Mouse (Mus musculus) limb, embryonic 12.5 days (tissue): ENCODE results near the gene Magi2. TPM values are rescaled to one million over a fixed set of nuclear protein-coding genes. Genes with fewer than 3 reads are reported as not detected.

Experiments used
- ATAC-seq: fragments of 200-750 bp; cut with Nextera tagmentation; 2 replicates; pipeline ENCODE4 v1.8.0; 2017; ENCODE audit warnings: low read depth, moderate TSS enrichment; ENCODE audit not compliant: insufficient number of reproducible peaks, insufficient read depth, low FRiP score, low TSS enrichment
- H3K27ac ChIP-seq: fragments of 300-500 bp; sonication (generic); 2 replicates; pipeline ENCODE4 v1.5.1; 2016; ENCODE audit warnings: mild to moderate bottlenecking, moderate library complexity
- H3K27me3 ChIP-seq: fragments of 300-500 bp; sonication (generic); 2 replicates; pipeline ENCODE4 v1.6.1; 2016; ENCODE audit warnings: mild to moderate bottlenecking, moderate library complexity
- H3K36me3 ChIP-seq: fragments of 300-500 bp; sonication (generic); 2 replicates; pipeline ENCODE4 v1.6.1; 2016; ENCODE audit warnings: mild to moderate bottlenecking, moderate library complexity
- H3K4me1 ChIP-seq: fragments of 300-500 bp; sonication (generic); replicated peaks from 2 replicates; pipeline ENCODE4 v1.6.1; 2016
- H3K4me2 ChIP-seq: fragments of 300-500 bp; sonication (generic); 2 replicates; pipeline ENCODE4 v1.6.1; 2016; ENCODE audit warnings: mild to moderate bottlenecking, moderate library complexity
- H3K4me3 ChIP-seq: fragments of 300-500 bp; sonication (generic); replicated peaks from 2 replicates; pipeline ENCODE4 v1.5.1; 2016; ENCODE audit warnings: mild to moderate bottlenecking
- H3K9ac ChIP-seq: fragments of 300-500 bp; sonication (generic); replicated peaks from 2 replicates; pipeline ENCODE4 v1.6.1; 2016; ENCODE audit warnings: mild to moderate bottlenecking, moderate library complexity
- H3K9me3 ChIP-seq: fragments of 300-500 bp; sonication (generic); 2 replicates; pipeline ENCODE4 v1.6.1; 2016; ENCODE audit warnings: mild to moderate bottlenecking, moderate library complexity
- WGBS: fragments of 180-500 bp; shearing (Covaris S2); methylation state at CpG from one replicate; pipeline ENCODE4 v1.1.7; 2016; 5-methylcytosine and 5-hydroxymethylcytosine counted together
- polyA plus RNA-seq: library from polyadenylated mRNA; unstranded; fragments of >200 nt; fragmentation: Nextera tagmentation; extraction: Ambion mirVana; gene quantifications from 2 replicates; pipeline ENCODE4 v1.2.1, GENCODE M21; 2016

Gene Magi2
- polyA plus RNA-seq, 1 experiment from 2014 or later: 7.0 TPM

DNA sequence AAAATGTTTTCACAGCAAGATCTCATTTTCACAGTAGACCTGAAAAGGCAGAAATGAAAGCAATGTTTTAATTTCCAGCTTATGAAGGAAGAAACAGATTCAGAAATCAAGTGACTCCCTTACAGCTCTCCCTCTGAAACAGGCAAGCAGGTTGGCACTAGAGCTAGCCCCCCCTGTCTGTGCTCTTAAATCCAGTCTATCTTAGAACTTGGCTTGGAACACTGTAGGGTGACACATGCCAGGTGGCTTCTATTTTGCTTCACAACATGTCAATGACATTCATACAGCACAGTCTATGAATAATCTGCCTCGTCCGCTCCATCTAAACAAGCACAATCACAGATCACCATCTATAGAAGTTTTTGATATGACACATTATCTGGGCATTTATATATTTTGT lies 1235.5 kb downstream of the Magi2 start:
- no peak for ATAC-seq
- no peaks in the 10 kb centered on the region for H3K27me3 ChIP-seq
- no peak overlapping the region for H3K27ac ChIP-seq
- H3K9ac ChIP-seq: no peak overlapping the region
- no peaks in the 10 kb centered on the region for H3K36me3 ChIP-seq
- no peaks in the 10 kb centered on the region for H3K4me1 ChIP-seq
- no peak overlapping the region for H3K4me3 ChIP-seq
- 90% methylated on average over 2 of the region's 2 CpGs for WGBS
- no peak overlapping the region for H3K4me2 ChIP-seq
- no peaks in the 10 kb centered on the region for H3K9me3 ChIP-seq

DNA sequence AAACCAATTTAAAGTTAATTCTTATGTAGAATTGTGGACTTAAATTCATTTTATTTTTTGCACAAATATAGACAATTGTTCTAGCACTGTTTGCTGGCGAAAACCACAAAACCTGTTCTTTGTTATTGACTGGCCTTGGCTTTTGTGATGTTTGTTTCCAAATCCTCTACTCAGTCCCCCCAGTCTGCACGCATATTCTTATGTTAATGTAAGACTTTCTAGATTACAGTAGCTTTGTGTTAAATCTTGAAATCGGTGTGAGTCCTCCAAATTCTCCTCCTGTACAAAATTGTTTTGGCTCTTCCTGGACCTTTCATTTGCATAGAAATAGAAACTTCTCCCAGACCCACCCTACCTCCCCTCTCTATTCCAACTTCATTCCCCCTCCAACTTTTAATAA lies 1242.9 kb downstream of the Magi2 start:
- H3K9ac ChIP-seq: no peak overlapping the region
- H3K27me3 ChIP-seq: no peaks in the 10 kb centered on the region
- no peaks in the 10 kb centered on the region for H3K36me3 ChIP-seq
- no peak for ATAC-seq
- H3K27ac ChIP-seq: no peak overlapping the region
- H3K9me3 ChIP-seq: 0 out of 2 replicates have a peak, but pooled peaks cover 5% of the 10 kb centered on the region
- no peak overlapping the region for H3K4me2 ChIP-seq
- no peaks in the 10 kb centered on the region for H3K4me1 ChIP-seq
- H3K4me3 ChIP-seq: no peak overlapping the region
- WGBS: 88% methylated on average over 3 of the region's 3 CpGs

- Histone ChIP-seq H3K27ac (no peak overlapping the region), H3K4me3 (no peak overlapping the region)
- ATAC-seq: no peak
Observed at GRCm38 (mm10) chr5:20470466-20470865, 1243.6 kb downstream of the Magi2 start.

DNA sequence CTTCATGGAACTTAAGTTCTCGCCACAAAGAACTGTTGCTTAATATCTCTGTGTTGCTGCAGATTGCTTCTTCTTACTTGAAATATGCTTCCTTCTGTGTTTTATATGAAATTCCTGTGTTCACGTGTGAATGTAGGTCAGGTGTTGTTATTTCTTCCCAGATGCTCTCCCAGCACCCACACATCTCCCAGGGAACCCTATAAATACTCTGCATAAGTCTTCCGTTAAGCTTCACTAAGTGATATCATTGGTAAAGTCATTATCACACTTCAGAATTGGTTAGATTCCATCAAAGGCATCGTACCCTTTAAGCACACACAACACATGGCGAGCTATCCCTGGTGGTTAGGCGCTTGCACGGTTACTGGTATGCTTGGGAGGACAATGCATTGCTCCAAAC lies 1257.7 kb downstream of the Magi2 start:
- no peaks in the 10 kb centered on the region for H3K4me1 ChIP-seq
- no peak overlapping the region for H3K9ac ChIP-seq
- ATAC-seq: no peak
- 84% methylated on average over 7 of the region's 7 CpGs for WGBS
- H3K9me3 ChIP-seq: no peaks in the 10 kb centered on the region
- H3K36me3 ChIP-seq: no peaks in the 10 kb centered on the region
- H3K27ac ChIP-seq: no peak overlapping the region
- no peak overlapping the region for H3K4me2 ChIP-seq
- H3K27me3 ChIP-seq: no peaks in the 10 kb centered on the region
- no peak overlapping the region for H3K4me3 ChIP-seq

More at GRCm38 (mm10) chr5:20470466-20470865, 1243.6 kb downstream of the Magi2 start:
- H3K9me3 ChIP-seq: 0 out of 2 replicates have a peak, but pooled peaks cover 5% of the 10 kb centered on the region
- no peaks in the 10 kb centered on the region for H3K4me1 ChIP-seq
- no peak overlapping the region for H3K9ac ChIP-seq
- no peak overlapping the region for H3K4me2 ChIP-seq
- no peaks in the 10 kb centered on the region for H3K27me3 ChIP-seq
- H3K36me3 ChIP-seq: no peaks in the 10 kb centered on the region

DNA sequence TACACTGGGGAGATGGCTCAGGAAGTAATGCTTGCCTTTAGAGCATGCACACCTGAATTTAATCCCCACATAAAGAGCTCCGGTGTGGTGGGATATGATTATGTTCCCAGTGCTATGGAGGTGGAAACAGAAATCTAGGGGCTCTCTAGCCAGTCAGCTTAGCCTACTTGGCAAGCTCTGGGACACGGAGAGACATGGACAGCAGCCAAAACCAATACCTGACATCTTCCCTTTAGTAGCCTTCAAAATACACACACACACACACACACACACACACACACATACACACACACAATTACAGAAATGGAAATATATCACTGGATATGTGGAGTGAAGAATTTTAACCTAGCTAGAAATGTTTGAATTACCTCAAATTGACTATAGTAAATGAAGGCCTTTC lies 1265.1 kb downstream of the Magi2 start:
- ATAC-seq: no peak
- Histone ChIP-seq H3K9me3 (no peaks in the 10 kb centered on the region), H3K4me2 (no peak overlapping the region), H3K4me3 (no peak overlapping the region), H3K27me3 (no peaks in the 10 kb centered on the region; the same call in 1 of the 2 replicates), H3K4me1 (peaks cover 7% of the 10 kb centered on the region), H3K27ac (no peak overlapping the region), H3K36me3 (no peaks in the 10 kb centered on the region), H3K9ac (no peak overlapping the region)
- WGBS: 73% methylated on average over 2 of the region's 2 CpGs

GRCm38 (mm10) chr5:20492679-20493078 lies 1265.8 kb downstream of the Magi2 start:
- 86% methylated on average over 7 of the region's 7 CpGs for whole genome bisulfite sequencing
- no peak overlapping the region for H3K27ac ChIP-seq

GRCm38 (mm10) chr5:20494010-20494409 lies 1267.2 kb downstream of the Magi2 start:
- no peak overlapping the region for H3K4me3 ChIP-seq
- H3K27me3 ChIP-seq: no peaks in the 10 kb centered on the region; the same call in 1 of the 2 replicates
- WGBS: 55% methylated on average over 6 of the region's 6 CpGs
- H3K4me1 ChIP-seq: peaks cover 17% of the 10 kb centered on the region
- H3K27ac ChIP-seq: no peak overlapping the region
- ATAC-seq: no peak
- no peaks in the 10 kb centered on the region for H3K36me3 ChIP-seq
- no peaks in the 10 kb centered on the region for H3K9me3 ChIP-seq
- H3K4me2 ChIP-seq: no peak overlapping the region
- H3K9ac ChIP-seq: no peak overlapping the region

More at GRCm38 (mm10) chr5:20492679-20493078, 1265.8 kb downstream of the Magi2 start:
- Histone ChIP-seq H3K36me3 (no peaks in the 10 kb centered on the region), H3K4me1 (peaks cover 12% of the 10 kb centered on the region), H3K27me3 (no peaks in the 10 kb centered on the region; the same call in 1 of the 2 replicates), H3K9ac (no peak overlapping the region), H3K4me2 (no peak overlapping the region), H3K4me3 (no peak overlapping the region), H3K9me3 (no peaks in the 10 kb centered on the region)
- ATAC-seq: no peak

DNA sequence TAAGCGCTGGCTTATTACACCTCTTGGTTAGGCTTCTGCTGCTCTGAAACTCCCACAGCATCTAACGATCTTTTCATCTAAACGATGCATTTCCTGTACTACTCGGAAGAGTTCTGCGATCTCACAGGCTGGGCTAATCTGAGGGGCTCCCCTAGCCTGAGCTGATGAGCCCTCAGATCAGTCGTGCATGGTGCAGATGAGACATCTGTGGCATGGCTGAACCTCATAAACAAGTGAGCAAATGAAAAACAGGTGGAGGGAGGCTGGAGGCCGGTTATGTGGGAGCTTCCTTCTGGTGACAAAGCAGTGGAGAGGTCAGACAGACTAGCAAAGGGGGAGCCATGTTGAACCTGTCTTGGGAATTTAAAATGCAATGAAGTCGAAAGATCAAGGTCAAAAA lies 1270.1 kb downstream of the Magi2 start:
- Histone ChIP-seq H3K9ac (no peak overlapping the region), H3K4me1 (peaks cover 12% of the 10 kb centered on the region), H3K9me3 (no peaks in the 10 kb centered on the region), H3K27me3 (no peaks in the 10 kb centered on the region; the same call in 1 of the 2 replicates), H3K36me3 (no peaks in the 10 kb centered on the region), H3K4me3 (no peak overlapping the region), H3K27ac (no peak overlapping the region), H3K4me2 (no peak overlapping the region)
- WGBS: 15% methylated on average over 8 of the region's 8 CpGs
- ATAC-seq: peak; percentile 59; the same call in 1 of the 2 replicates

DNA sequence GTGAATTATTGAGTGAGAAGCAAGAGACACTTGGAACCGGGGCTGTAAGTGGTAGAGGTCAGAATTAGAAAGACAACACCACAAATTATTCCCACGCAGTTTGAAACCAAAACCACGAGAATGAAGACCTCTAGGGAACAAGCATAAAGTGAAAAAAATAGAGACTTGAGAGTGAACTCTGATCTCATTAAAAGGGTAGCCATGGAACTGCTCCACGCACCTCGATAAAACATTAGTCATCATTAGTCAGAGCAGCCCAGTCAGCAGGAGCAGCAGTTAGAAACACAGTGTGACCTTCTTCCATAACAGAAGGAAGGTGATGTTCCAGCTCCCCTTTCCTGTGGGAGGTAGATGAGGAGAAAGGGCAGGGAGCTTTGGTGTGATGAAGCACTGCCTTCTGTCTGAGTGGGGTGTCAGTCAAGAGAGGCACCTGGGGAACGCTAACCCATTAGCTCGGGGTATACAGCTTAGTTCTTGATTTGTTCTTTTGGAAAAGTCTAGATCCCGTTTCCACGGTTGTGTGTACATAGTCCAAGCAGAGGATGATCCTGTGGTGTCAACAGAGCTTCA lies 1272.3 kb downstream of the Magi2 start:
- WGBS: 46% methylated on average over 9 of the region's 9 CpGs
- ATAC-seq: no peak
- H3K9ac ChIP-seq: no peak overlapping the region

DNA sequence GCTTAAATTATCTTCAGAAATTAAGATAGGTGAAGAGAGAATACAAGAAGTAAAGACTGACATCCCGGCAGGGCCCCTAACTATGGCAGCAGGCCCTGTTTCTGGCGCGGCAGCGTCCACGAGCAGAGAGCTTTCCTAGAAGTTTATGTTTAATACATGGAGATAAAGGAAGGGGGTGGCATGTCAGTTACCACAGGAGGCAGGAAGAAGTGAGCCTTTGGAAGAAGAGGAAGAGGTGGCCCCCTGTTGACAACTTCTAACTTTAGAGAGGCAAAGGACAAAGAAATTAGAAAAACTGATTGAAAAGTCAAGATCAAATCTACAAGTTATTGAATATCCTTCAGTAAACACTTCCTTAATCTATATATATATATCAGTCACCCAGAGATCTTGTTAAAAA lies 1281.8 kb downstream of the Magi2 start:
- Histone ChIP-seq H3K9ac (no peak overlapping the region), H3K36me3 (no peaks in the 10 kb centered on the region), H3K9me3 (no peaks in the 10 kb centered on the region), H3K27ac (no peak overlapping the region), H3K4me2 (no peak overlapping the region), H3K4me1 (peaks cover 8% of the 10 kb centered on the region; the same call in 1 of the 2 replicates), H3K4me3 (no peak overlapping the region), H3K27me3 (no peaks in the 10 kb centered on the region)
- 64% methylated on average over 5 of the region's 5 CpGs for WGBS
- no peak for ATAC-seq

More for the DNA sequence above, 1272.3 kb downstream of the Magi2 start:
- Histone ChIP-seq H3K4me1 (peaks cover 12% of the 10 kb centered on the region), H3K27me3 (no peaks in the 10 kb centered on the region), H3K36me3 (no peaks in the 10 kb centered on the region), H3K4me3 (no peak overlapping the region), H3K4me2 (no peak overlapping the region), H3K9me3 (no peaks in the 10 kb centered on the region), H3K27ac (no peak overlapping the region)

DNA sequence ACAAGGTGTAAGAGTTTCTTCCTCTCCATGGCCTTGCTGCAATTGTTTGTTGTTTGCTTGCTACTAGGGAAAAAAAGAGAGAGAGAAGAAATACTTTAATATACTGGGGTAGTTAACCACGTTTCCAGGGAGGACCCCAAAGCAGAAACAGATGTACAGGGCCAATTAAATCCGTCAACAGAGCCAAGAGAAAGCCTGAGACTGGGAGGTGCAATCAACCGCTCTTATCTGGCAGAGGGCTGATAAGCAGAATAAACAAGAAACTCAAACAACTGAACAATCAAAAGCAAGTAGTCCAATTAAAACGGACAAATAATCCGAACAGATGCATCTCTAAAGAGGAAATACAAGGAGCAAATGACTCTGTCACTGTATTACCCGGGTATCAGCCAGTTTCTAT lies 1282.8 kb downstream of the Magi2 start:
- H3K27ac ChIP-seq: no peak overlapping the region
- WGBS: 23% methylated on average over 6 of the region's 6 CpGs
- H3K4me3 ChIP-seq: no peak overlapping the region
- H3K9ac ChIP-seq: no peak overlapping the region
- no peaks in the 10 kb centered on the region for H3K36me3 ChIP-seq
- no peaks in the 10 kb centered on the region for H3K27me3 ChIP-seq
- no peak for ATAC-seq
- peaks cover 8% of the 10 kb centered on the region; the same call in 1 of the 2 replicates for H3K4me1 ChIP-seq
- no peaks in the 10 kb centered on the region for H3K9me3 ChIP-seq
- no peak overlapping the region for H3K4me2 ChIP-seq
